Mouse (Mus musculus): ENCODE measurements around the gene Dtx4. TPM values are rescaled to one million over a fixed set of nuclear protein-coding genes. Genes with fewer than 3 reads are reported as not detected.

Dtx4 gene
- polyA plus RNA-seq, 1 experiment, result not detected

DNA sequence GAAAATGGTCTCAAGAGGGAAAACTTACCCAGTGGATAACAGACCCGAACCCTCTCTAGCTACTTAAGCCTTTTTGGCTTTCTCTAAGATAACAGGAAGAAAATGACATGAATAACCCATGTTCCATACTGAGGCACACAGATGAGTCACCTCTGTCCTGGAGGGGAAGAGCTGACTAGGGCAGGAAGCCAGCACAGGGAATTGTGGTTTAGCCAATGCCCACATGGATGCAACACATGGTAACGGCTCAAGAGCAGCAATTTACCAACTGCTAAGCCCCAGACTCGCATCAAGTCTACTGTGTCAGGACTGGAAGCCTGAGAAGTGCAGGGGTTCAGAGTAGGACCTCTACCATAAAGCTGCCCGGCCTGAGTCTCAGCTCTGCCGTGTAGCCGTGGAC is 22.9 kb downstream of the Dtx4 start:
- no peak overlapping the region for H3K4me3 ChIP-seq (ENCODE audit: insufficient read depth, low read depth, low read length)
- peaks cover 9% of the 10 kb centered on the region for H3K4me1 ChIP-seq (ENCODE audit: control insufficient read depth, insufficient read depth, low read length)
- no peak overlapping the region for H3K27ac ChIP-seq (ENCODE audit: insufficient read depth, low read depth, low read length)
- WGBS, result 88% methylated on average over 6 of the region's 6 CpGs
- TF ChIP-seq CTCF (IDR thresholded peaks at IDR 0.05; ENCODE audit: insufficient read depth, low read depth, low read length) (no peak), POLR2A (IDR thresholded peaks at IDR 0.05; ENCODE audit: insufficient read depth, low read depth, low read length) (no peak)

DNA sequence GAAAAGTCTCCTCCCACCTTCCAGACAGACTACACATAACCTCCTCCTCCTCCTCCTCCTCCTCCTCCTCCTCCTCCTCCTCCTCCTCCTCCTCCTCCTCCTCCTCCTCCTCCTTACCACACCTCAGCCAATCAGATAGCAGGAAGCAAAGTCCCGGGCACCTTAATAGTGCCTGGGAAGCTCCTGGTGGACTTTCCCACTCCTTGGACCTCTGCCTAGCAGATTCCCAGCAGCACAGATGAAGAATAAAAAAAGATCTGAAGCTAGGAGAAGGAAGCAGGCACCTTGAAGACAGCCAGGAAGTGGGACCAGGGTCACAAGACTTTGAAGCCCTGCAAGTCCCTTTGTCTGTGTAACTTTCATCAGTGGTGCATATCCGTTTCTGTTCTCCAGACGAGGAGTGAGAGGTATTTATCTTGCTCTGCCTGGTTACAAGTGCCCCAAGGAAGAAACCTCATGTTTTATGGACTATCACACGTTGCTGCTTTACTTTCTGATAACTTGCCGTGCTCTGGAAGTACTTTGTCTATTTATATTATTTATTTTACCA is 24.5 kb downstream of the Dtx4 start:
- H3K4me3 ChIP-seq (ENCODE audit: insufficient read depth, low read depth, low read length), result no peak overlapping the region
- TF ChIP-seq CTCF (IDR thresholded peaks at IDR 0.05; ENCODE audit: insufficient read depth, low read depth, low read length) (no peak), POLR2A (IDR thresholded peaks at IDR 0.05; ENCODE audit: insufficient read depth, low read depth, low read length) (no peak)
- peaks cover 9% of the 10 kb centered on the region for H3K4me1 ChIP-seq (ENCODE audit: control insufficient read depth, insufficient read depth, low read length)
- H3K27ac ChIP-seq (ENCODE audit: insufficient read depth, low read depth, low read length), result no peak overlapping the region
- 70% methylated on average over 5 of the region's 5 CpGs for WGBS

DNA sequence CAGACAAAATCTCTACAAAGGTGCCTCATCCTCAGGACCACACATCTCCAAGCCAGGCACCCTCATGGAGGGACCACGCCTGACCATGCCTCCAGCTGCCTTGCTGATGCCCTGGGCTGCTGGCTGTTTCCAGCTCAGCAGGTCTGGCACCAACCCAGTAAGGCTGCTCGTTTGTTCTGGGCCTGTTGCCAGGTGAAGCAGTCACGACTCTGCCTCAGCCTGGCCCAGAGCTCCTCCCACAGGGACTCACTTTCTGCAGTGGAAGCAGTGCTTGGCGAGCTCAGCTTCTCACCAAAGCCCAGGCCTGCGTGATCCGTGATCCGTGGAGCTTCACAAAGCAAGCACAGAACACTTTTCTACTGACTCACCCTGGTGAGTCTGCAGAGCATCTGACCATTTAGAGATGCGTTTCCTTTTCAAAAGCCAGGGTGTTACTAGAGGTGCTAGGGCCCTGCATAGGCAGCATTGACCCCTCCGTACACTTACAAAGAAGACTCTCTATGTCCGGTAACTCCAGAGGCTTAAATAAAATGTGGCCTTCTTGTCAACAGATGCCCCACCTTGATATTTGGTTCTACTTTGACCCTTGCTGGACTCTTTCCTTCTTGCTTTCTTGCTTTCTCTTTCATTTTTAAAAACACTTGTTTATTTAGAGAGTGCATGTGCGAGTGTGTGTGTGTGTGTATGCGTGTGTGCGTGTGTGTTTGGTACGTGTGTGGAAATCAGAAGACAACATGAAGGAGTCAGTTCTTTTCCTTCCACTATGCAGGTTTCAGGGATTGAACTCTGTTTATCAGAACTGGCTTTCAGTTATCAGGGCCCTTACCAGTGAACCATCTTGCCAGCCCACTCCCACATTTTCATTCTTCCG is 25.6 kb downstream of the Dtx4 start:
- Histone ChIP-seq H3K4me1 (ENCODE audit: control insufficient read depth, insufficient read depth, low read length) (peaks cover 9% of the 10 kb centered on the region), H3K4me3 (ENCODE audit: insufficient read depth, low read depth, low read length) (no peak overlapping the region), H3K27ac (ENCODE audit: insufficient read depth, low read depth, low read length) (peak overlapping the region; percentile 68)
- WGBS, result 34% methylated on average over 15 of the region's 15 CpGs
- TF ChIP-seq CTCF (IDR thresholded peaks at IDR 0.05; ENCODE audit: insufficient read depth, low read depth, low read length) (no peak), POLR2A (IDR thresholded peaks at IDR 0.05; ENCODE audit: insufficient read depth, low read depth, low read length) (no peak)

DNA sequence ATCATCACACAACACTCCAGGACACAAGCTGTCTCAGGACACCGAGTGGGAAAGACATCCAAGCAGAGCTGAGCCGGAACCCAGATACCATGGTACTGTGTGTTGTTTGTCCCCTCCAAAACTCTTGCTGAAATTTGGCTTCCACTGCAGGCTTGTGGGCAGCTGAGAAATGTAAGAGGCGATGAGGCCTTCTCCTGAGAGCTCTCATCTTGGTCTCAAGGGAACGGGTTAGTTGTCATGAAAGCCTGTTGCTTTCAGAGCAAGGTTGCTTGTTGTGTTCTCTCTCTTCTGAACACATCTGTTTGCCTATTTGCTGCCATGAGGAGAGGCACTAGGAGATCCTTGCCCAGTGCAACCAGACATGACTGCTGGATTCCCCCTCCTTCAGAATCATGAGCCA is 27.3 kb downstream of the Dtx4 start:
- Histone ChIP-seq H3K4me3 (ENCODE audit: insufficient read depth, low read depth, low read length) (no peak overlapping the region), H3K4me1 (ENCODE audit: control insufficient read depth, insufficient read depth, low read length) (peaks cover 9% of the 10 kb centered on the region), H3K27ac (ENCODE audit: insufficient read depth, low read depth, low read length) (no peak overlapping the region)
- TF ChIP-seq POLR2A (IDR thresholded peaks at IDR 0.05; ENCODE audit: insufficient read depth, low read depth, low read length), result no peak
- TF ChIP-seq CTCF (IDR thresholded peaks at IDR 0.05; ENCODE audit: insufficient read depth, low read depth, low read length), result no peak
- 89% methylated on average over 4 of the region's 4 CpGs for WGBS

DNA sequence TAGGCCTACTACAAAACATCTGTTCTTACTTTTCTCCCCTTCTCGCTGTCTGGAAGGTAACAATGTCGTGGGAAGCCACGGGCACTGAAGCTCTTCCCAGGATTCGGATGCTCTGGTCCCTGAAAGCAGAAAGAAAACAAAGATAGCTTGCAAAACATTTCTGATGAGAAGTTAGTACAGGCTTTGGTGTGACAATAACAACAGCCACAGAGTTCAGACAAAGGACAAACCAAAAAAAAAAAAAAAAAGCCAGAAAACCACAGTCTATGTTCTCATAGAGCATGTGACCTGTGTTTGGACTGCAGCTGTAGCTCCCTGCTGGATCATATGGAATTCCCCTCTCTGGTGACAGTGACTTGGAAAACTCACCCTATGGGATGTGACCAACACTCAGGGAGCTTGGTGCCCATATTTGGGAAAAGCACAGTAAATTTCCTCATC is 28.0 kb downstream of the Dtx4 start:
- Histone ChIP-seq H3K4me1 (ENCODE audit: control insufficient read depth, insufficient read depth, low read length) (peaks cover 9% of the 10 kb centered on the region), H3K27ac (ENCODE audit: insufficient read depth, low read depth, low read length) (no peak overlapping the region), H3K4me3 (ENCODE audit: insufficient read depth, low read depth, low read length) (no peak overlapping the region)
- 87% methylated on average over 4 of the region's 4 CpGs for WGBS
- TF ChIP-seq CTCF (IDR thresholded peaks at IDR 0.05; ENCODE audit: insufficient read depth, low read depth, low read length) (no peak), POLR2A (IDR thresholded peaks at IDR 0.05; ENCODE audit: insufficient read depth, low read depth, low read length) (no peak)

DNA sequence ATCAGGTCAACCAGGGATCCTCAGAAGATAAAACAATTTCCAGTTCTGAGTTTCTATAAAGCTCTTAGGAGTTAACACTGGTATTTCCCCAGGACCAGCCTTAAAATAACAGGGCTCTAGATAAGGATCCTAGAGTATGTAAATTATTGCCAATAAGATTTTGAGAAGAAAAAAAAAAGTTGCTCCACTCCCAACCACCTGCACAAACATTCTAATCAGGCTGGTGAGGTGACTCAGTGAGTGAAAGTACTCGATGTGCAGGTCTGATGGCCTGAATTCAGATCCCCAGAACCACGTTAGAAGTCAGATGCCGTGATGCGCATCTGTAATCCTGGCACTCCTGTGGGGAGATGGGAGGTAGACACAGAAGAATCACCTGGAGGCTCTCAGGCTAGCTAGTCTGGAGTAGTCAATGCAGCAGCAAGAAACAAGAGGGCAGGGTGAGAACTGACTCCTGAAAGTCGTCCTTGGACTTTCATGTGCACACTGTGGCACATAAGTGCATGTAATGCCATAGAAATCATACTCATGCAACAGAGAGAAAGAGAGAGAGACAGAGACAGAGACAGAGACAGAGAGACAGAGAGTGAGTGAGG is 28.8 kb downstream of the Dtx4 start:
- no peak overlapping the region for H3K4me3 ChIP-seq (ENCODE audit: insufficient read depth, low read depth, low read length)
- no peak for TF ChIP-seq CTCF (IDR thresholded peaks at IDR 0.05; ENCODE audit: insufficient read depth, low read depth, low read length)
- no peak for TF ChIP-seq POLR2A (IDR thresholded peaks at IDR 0.05; ENCODE audit: insufficient read depth, low read depth, low read length)
- WGBS, result 85% methylated on average over 5 of the region's 5 CpGs
- peaks cover 9% of the 10 kb centered on the region for H3K4me1 ChIP-seq (ENCODE audit: control insufficient read depth, insufficient read depth, low read length)
- no peak overlapping the region for H3K27ac ChIP-seq (ENCODE audit: insufficient read depth, low read depth, low read length)

DNA sequence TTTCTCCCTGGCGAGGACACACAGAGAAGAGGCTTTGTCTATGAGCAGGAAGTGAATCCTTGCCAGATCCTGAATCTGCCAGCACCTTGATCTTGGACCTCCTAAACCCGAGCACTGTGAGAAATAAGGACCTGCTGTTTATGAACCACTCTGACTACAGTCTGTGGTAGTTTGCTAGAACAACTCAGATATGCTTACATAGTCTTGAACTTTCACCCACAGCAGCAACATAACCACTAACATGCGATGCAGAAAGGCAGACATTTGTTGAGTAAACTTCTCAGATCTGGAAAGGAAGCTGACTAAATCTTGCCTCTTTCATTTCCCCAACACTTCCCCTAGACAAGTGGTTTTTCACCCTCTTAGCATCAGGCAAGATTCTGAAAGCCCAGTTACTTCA is 29.4 kb downstream of the Dtx4 start:
- no peak overlapping the region for H3K27ac ChIP-seq (ENCODE audit: insufficient read depth, low read depth, low read length)

DNA sequence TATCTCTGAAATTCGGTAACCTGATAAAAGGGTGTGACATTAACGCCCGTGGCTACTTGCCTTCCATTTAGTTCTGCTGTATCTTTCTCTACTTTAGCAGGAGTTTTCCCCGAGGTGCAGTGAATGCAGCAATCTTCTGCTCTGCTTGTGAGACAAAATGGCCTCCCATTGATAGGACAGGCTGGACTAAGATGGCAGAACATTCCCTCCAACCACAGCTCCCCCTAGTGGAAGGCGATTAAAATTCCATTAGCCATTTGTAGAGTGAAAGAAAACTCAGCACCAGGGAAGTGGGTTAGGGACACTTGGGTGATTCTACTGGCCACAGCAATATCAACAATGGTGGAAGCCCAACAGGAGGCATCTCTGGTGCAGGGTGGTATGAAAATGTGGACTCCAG is 33.8 kb downstream of the Dtx4 start:
- H3K4me3 ChIP-seq (ENCODE audit: insufficient read depth, low read depth, low read length), result no peak overlapping the region
- WGBS, result 85% methylated on average over 5 of the region's 5 CpGs

More for the DNA sequence above, 29.4 kb downstream of the Dtx4 start:
- TF ChIP-seq CTCF (IDR thresholded peaks at IDR 0.05; ENCODE audit: insufficient read depth, low read depth, low read length), result no peak
- TF ChIP-seq POLR2A (IDR thresholded peaks at IDR 0.05; ENCODE audit: insufficient read depth, low read depth, low read length), result no peak
- Histone ChIP-seq H3K4me3 (ENCODE audit: insufficient read depth, low read depth, low read length) (no peak overlapping the region), H3K4me1 (ENCODE audit: control insufficient read depth, insufficient read depth, low read length) (peaks cover 8% of the 10 kb centered on the region)
- 65% methylated on average over 3 of the region's 3 CpGs for WGBS

DNA sequence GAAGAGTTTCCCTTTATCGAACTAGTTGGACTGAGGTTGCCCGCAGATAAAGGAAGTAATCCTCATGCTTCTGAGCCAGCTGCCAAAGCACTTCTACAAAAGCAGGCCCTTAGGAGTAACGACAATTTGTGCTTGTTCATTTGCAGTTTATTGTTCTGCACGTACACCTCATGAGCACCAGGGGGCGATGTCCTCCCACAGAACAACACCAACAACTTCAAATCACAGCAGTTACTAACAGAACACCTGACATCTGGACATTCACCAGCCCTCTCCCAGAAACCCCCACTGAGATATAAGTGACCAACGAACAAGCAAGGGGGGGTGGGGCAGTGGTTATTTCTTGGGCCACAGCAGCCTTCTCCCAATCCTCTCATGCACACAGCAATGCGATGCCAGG is 35.0 kb downstream of the Dtx4 start:
- Histone ChIP-seq H3K4me3 (ENCODE audit: insufficient read depth, low read depth, low read length) (no peak overlapping the region), H3K4me1 (ENCODE audit: control insufficient read depth, insufficient read depth, low read length) (no peaks in the 10 kb centered on the region), H3K27ac (ENCODE audit: insufficient read depth, low read depth, low read length) (no peak overlapping the region)
- 14% methylated on average over 7 of the region's 7 CpGs for WGBS
- TF ChIP-seq POLR2A (IDR thresholded peaks at IDR 0.05; ENCODE audit: insufficient read depth, low read depth, low read length), result no peak
- TF ChIP-seq CTCF (IDR thresholded peaks at IDR 0.05; ENCODE audit: insufficient read depth, low read depth, low read length), result no peak

More for the DNA sequence above, 33.8 kb downstream of the Dtx4 start:
- Histone ChIP-seq H3K4me1 (ENCODE audit: control insufficient read depth, insufficient read depth, low read length) (no peaks in the 10 kb centered on the region), H3K27ac (ENCODE audit: insufficient read depth, low read depth, low read length) (no peak overlapping the region)
- TF ChIP-seq CTCF (IDR thresholded peaks at IDR 0.05; ENCODE audit: insufficient read depth, low read depth, low read length) (no peak), POLR2A (IDR thresholded peaks at IDR 0.05; ENCODE audit: insufficient read depth, low read depth, low read length) (no peak)

Data from olfactory bulb, adult 2 months (tissue).